Mouse (Mus musculus) liver, postnatal 0 days (tissue): ENCODE measurements at regions not wholly inside any gene's neighbourhood (a gene's known extent, or its start where the extent isn't known, plus 50 kb on each side); places are given as distances from the start of the nearest gene placed in this dataset.

Experiments
- CTCF ChIP-seq: sonication (generic); IDR thresholded peaks from 2 replicates; pipeline ENCODE4 v1.5.1; 2016; ENCODE audit warnings: antibody characterized with exemption, low read depth
- EP300 ChIP-seq: IDR thresholded peaks from 2 replicates; pipeline ENCODE4 v1.6.1; 2016; ENCODE audit warnings: antibody characterized with exemption, low read depth, mild to moderate bottlenecking

DNA sequence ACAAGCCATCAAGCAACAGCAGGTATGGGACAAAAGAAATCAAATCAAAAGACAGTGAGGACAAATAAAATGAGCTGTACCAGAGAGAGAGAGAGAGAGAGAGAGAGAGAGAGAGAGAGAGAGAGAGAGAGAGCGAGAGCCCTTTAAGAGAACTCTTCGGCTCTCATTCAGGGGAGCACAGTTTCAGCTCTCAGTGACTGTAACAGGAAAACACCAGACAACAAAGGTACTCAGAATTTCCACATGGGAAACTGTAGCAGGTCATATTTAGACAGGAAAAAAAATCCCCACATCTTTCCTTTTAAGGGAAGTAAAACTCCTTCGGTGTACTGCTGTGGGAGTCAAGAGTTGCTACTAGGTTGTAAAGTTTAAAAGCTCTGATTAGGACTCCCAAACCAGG lies 57.9 kb upstream of the Satb2 start:
- TF ChIP-seq CTCF (no peak), EP300 (no peak)
